Mouse (Mus musculus) ZHBTc4 (cell line): ENCODE data around the gene Dph2.

Experiments used
- DNase-seq: peaks from one replicate; pipeline ENCODE4 v3.0.0-alpha.2; 2011; ENCODE audit warnings: low read depth, low spot score

Dph2 gene

GRCm38 (mm10) chr4:117912131-117912561, 20.3 kb upstream of the Dph2 start:
- DNase-seq, result no peak

GRCm38 (mm10) chr4:117908834-117909453, 17.1 kb upstream of the Dph2 start:
- DNase-seq, result no peak

DNA sequence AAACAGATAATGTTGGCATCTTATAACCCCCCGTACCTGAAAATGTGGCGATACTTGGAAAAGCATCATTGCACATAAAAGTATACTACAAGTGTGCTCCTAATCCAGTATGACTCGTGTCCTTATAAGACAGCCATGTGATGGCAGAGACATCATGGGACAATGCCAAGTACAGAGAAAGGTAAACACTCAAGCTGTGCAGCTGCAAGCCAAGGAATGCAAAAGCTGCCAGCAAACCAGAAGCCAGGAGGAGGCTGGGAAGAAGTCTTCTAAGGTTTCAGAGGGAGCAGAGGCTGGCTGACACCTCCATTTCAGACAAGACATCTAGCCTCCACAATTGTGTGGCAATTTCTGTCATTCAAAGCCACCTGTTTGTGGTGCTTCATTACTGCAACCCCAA, 14.4 kb upstream of the Dph2 start:
- no peak for DNase-seq

GRCm38 (mm10) chr4:117904761-117905160, 12.9 kb upstream of the Dph2 start:
- DNase-seq, result no peak

DNA sequence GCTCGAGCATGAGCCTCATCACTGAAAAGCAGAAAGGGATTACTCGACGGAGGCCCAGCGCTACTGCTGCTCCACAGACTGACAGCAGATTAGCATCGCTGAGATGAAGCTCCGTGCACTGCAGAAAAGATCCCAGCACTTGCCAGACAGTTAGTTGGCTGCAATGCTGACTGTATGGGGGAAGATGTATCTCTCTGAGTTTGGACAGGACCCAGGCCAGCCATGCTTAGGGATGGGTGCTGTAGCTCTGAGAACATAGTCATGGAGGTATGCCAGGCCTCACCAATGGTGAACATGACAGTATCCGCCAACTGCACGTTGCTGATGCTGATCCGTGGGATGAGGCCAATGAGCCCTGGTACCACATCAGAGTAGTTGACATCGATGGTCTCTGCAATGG, 12.3 kb upstream of the Dph2 start:
- DNase-seq, result no peak

GRCm38 (mm10) chr4:117898111-117898510, 6.3 kb upstream of the Dph2 start:
- DNase-seq, result no peak

- DNase-seq, result no peak
These were observed 4.2 kb upstream of the Dph2 start for GRCm38 (mm10) chr4:117896031-117896430.

DNA sequence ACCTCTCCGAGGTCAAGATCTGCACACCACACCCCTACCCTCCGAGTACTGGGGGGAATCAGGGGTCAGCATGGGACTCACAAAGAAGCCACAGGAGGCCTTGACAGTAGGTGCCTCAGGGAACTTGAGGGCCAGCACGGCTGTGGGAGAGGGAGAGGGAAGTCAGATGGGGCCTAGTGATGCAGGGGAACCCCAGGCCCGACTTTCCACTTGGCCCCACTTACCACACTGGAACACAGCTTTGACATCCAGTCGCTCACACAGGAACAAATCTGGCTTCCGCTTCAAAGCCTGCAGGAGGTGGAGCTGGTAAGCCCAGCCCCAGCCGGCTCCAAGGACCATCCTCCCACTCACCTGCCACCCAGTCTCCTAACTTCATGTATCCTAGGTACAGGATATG, 3.5 kb upstream of the Dph2 start:
- no peak for DNase-seq

GRCm38 (mm10) chr4:117894601-117895000, 2.8 kb upstream of the Dph2 start:
- no peak for DNase-seq

DNA sequence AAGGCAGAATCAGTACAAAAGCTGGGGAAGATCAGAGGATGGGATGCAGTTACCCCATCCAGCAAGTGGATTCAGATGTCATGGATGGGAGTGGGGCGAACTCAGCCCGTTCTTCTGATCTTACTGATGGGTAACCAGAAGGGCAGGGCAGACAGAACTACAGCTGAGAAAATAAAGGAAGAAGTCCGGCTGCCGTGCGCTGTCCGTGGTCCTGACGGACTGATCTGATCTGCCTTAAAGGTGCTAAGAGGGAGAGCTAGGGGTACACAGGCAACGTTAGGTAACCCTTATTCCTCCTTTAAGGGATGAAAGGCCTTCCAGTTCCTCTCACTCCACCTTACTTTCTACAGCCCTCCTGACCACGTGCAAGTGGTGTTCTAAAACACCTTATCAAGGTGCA, 1.5 kb upstream of the Dph2 start:
- DNase-seq, result peak; percentile 71

GRCm38 (mm10) chr4:117890750-117891149, 1.1 kb downstream of the Dph2 start:
- DNase-seq, result no peak

- no peak for DNase-seq
These were observed 1.8 kb downstream of the Dph2 start for GRCm38 (mm10) chr4:117890031-117890430.

DNA sequence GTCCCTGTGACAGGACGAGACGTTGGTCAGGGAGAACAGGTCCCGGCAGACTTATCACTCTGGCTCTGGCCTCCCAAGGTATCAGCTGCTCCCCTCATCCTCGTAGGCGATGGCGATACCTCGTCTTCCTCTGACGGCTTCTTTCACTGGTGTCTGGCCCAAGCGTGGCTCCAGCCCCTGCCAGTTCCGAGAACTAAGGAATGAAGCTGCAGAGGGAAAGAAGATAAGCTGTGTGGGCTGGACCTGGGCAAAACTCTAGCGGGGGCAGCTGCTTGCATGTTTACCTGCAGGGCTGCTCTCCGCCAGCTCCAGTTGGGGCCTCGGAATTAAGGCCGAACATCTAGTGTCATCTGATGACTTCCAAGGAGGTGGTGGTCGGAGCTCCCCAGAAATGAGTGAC, 2.4 kb downstream of the Dph2 start:
- no peak for DNase-seq

GRCm38 (mm10) chr4:117887920-117888319, 3.9 kb downstream of the Dph2 start:
- no peak for DNase-seq

DNA sequence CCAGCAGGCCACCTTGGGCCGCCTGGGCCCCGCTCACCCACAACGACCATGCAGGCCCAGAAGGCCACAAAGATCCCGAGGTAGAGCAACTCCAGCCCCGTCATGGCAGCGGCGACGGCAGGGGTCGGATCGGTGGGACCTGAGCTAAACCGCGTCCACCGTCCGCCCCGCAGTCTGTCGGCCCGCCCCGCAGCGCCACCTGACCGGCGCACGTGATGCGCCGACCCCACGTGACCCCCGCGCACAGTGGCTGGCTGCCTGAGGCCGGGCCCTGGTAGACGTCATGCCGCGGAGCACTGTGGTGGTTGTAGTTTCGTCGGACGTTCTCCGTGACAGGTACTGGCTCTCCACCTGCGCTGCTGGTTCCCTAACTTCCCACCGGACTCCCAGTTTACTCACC, 4.7 kb downstream of the Dph2 start, which contains the start of gene Atp6v0b:
Atp6v0b (minus strand) TSS at position 201 of the 400 bp plus-strand sequence.
- peak; percentile 97 for DNase-seq

GRCm38 (mm10) chr4:117886644-117887043, 5.2 kb downstream of the Dph2 start:
- peak; percentile 61 for DNase-seq

DNA sequence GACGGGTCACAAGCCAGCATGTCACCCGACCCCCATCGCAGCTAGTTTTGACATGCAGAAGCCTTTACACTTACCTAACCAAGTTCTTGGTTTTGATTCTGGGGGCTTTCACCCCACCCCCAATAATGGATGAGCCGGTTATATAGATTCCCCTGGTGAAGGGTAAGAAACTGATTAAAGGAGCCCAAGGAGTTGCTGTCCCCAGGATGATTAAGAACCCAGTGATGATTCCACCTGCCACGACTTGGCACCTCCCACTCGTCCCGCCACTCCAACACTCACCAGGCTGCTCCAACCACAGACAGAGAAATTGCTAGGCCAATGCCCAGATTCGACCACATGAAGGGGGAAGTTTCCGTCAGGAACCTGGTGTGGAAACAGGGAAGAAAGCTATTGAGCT, 5.8 kb downstream of the Dph2 start:
- no peak for DNase-seq

GRCm38 (mm10) chr4:117885093-117885492, 6.7 kb downstream of the Dph2 start:
- no peak for DNase-seq

DNA sequence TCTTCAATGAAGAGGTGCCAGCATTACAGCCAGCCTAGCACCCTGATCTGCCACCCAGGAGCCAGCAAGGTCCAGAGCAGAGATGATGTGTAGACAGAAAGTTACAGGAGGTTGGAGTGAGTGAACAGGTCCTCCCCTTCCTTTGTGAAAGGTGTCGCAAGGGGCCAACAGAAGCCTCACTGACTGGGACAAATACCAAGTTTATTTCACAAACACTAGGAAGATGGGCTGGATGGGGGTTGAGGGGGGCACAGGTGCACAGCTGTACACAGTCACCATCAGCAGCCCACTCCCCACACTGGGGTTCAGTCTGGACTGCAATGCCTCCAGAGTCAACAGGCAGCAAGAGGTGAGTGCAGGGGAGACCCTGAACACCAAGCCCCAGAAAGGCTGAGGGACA, 7.7 kb downstream of the Dph2 start:
- DNase-seq, result no peak

DNA sequence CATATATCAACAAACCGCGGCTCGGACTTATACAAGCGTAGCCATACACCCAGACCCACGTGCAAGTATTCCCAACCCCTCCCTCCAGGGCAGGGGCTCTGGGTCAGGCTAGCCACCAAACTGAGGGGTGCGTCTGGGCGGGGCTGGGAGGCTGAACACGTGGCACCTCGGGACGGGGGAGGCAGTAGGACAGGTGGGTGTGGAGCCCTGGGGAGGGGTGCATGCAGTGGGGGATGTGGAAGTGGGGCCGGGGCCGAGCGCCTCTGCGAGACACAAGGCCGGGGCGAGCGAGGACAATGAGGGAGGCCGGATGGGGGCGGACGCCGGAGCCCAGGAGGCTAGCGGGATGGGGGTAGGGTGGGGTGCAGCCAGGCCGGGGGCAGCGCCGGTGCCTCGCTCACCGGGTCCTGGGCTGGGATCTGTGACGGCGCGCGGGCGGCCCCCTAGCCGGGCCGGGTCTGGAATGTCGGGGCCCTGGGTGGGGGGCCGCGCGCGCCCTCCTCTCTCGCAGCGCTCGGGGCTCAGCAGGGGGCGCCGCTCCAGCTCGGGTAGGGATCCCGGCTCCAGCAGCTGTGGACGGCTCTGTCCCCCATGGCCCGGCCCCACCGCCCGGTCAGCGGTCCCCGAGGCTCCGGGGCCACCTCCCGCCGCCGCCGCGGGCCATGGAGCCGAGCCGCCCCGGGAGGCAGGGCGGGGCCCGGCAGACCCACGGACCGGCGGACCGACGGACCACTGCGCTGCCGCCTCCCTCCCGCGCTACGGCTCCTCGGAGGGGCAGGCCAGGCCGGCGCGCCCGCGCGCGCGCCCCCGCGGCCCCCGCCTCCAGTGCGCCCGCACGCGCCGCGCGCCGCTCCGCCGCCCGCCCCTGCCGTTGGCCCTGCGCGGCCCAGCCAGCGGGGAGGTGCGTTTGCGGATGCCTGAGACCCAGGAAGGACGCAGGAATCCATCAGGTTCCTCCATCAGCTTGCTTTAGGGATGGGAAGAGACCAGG, 8.8 kb downstream of the Dph2 start, which contains the start of gene B4galt2:
B4galt2 (minus strand) TSS at position 787 of the 991 bp plus-strand sequence.
- DNase-seq, result peak; percentile 51

GRCm38 (mm10) chr4:117878703-117879102, 13.1 kb downstream of the Dph2 start:
- no peak for DNase-seq

GRCm38 (mm10) chr4:117878301-117878700, 13.5 kb downstream of the Dph2 start:
- no peak for DNase-seq

GRCm38 (mm10) chr4:117873615-117874014, 18.2 kb downstream of the Dph2 start:
- DNase-seq, result no peak
